Mouse (Mus musculus): ENCODE data around the gene Trrap. TPM values are rescaled to one million over a fixed set of nuclear protein-coding genes. Genes with fewer than 3 reads are reported as not detected.

Gene Trrap
- total and polyA plus RNA-seq, 3 experiments = 18.2 to 77.0 (median 55.0) TPM

- H3K4me1 ChIP-seq (ENCODE audit: control insufficient read depth in 1 of 2, insufficient read depth in 2 of 2) = peaks cover 0 to 17% of the 10 kb centered on the region in 2 experiments; a peak in 2 of 4 replicates
- no peaks in the 10 kb centered on the region for H3K27me3 ChIP-seq (replicated peaks)
- in situ Hi-C loops (cut with MboI; ENCODE audit: low pct_ligation_motif_present, low pct_unique_long_range_greater_than_20kb, low sequenced_read_pairs) = no loop called here
- no peak overlapping the region for H3K27ac ChIP-seq (ENCODE audit: insufficient read depth, low read depth)
- no peak for TF ChIP-seq UBTF (IDR thresholded peaks at IDR 0.05; ENCODE audit: low read depth, low read length)
- no peak for TF ChIP-seq ZNF384 (IDR thresholded peaks at IDR 0.05; ENCODE audit: low read depth, low read length)
- no peak for TF ChIP-seq EP300 (IDR thresholded peaks at IDR 0.05; ENCODE audit: low read length)
- TF ChIP-seq MAZ (IDR thresholded peaks at IDR 0.05; ENCODE audit: low read depth, low read length) = no peak
- no peak for TF ChIP-seq JUN (IDR thresholded peaks at IDR 0.05; ENCODE audit: insufficient read depth, low read depth, low read length)
- TF ChIP-seq MEF2A (IDR thresholded peaks at IDR 0.05; ENCODE audit: borderline replicate concordance, low read depth, low read length) = no peak
- TF ChIP-seq BHLHE40 (IDR thresholded peaks at IDR 0.05; ENCODE audit: low read depth, low read length) = no peak
- no peak for TF ChIP-seq MAX (IDR thresholded peaks at IDR 0.05; ENCODE audit: low read length)
- TF ChIP-seq E2F4 (IDR thresholded peaks at IDR 0.05; ENCODE audit: insufficient replicate concordance, low read depth, low read length) = no peak
- H3K9me3 ChIP-seq (replicated peaks; ENCODE audit: low read length) = no peaks in the 10 kb centered on the region
- no peak overlapping the region for H3K9ac ChIP-seq (ENCODE audit: insufficient read depth, low read depth)
- no peak overlapping the region for H3K4me3 ChIP-seq (replicated peaks in 1 of 3; ENCODE audit: low read depth in 2 of 3, low read length in 2 of 3, poor library complexity in 1 of 3)
- dilution Hi-C loops (cut with MboI; ENCODE audit: extremely low pct_ligation_motif_present, extremely low pct_unique_long_range_greater_than_20kb, low sequenced_read_pairs) = no loop called here
- no peak overlapping the region for H3K4me2 ChIP-seq (ENCODE audit: insufficient read depth, low read depth, poor library complexity, severe bottlenecking)
- H3K36me3 ChIP-seq (replicated peaks in 1 of 2; ENCODE audit: control insufficient read depth in 1 of 2, insufficient read depth in 1 of 2, low read length in 1 of 2) = peaks cover 9 to 66% of the 10 kb centered on the region in 2 experiments
- H3K79me2 ChIP-seq (replicated peaks; ENCODE audit: control insufficient read depth, extremely low read depth, insufficient read depth, poor library complexity, severe bottlenecking) = no peaks in the 10 kb centered on the region
- DNase-seq (ENCODE audit: extremely low read depth) = no peak
Measured at GRCm38 (mm10) chr5:144897881-144898280, 130.3 kb downstream of the Trrap start.

GRCm38 (mm10) chr5:144898448-144899052 is 131.0 kb downstream of the Trrap start:
- Histone ChIP-seq H3K27ac (ENCODE audit: insufficient read depth, low read depth) (no peak overlapping the region), H3K79me2 (replicated peaks; ENCODE audit: control insufficient read depth, extremely low read depth, insufficient read depth, poor library complexity, severe bottlenecking) (no peaks in the 10 kb centered on the region), H3K4me1 (ENCODE audit: control insufficient read depth in 1 of 2, insufficient read depth in 2 of 2) (peaks cover 0 to 17% of the 10 kb centered on the region in 2 experiments; a peak in 2 of 4 replicates), H3K27me3 (replicated peaks) (no peaks in the 10 kb centered on the region), H3K9ac (ENCODE audit: insufficient read depth, low read depth) (no peak overlapping the region), H3K4me2 (ENCODE audit: insufficient read depth, low read depth, poor library complexity, severe bottlenecking) (no peak overlapping the region), H3K36me3 (replicated peaks in 1 of 2; ENCODE audit: control insufficient read depth in 1 of 2, insufficient read depth in 1 of 2, low read length in 1 of 2) (peaks cover 9 to 59% of the 10 kb centered on the region in 2 experiments), H3K9me3 (replicated peaks; ENCODE audit: low read length) (no peaks in the 10 kb centered on the region), H3K4me3 (replicated peaks in 1 of 3; ENCODE audit: low read depth in 2 of 3, low read length in 2 of 3, poor library complexity in 1 of 3) (no peak overlapping the region)
- dilution Hi-C loops (cut with MboI; ENCODE audit: extremely low pct_ligation_motif_present, extremely low pct_unique_long_range_greater_than_20kb, low sequenced_read_pairs) = no loop called here
- in situ Hi-C loops (cut with MboI; ENCODE audit: low pct_ligation_motif_present, low pct_unique_long_range_greater_than_20kb, low sequenced_read_pairs) = no loop called here
- DNase-seq (ENCODE audit: extremely low read depth) = no peak
- TF ChIP-seq ZMIZ1 (IDR thresholded peaks at IDR 0.05; ENCODE audit: low read depth, low read length) (no peak), ELF1 (IDR thresholded peaks at IDR 0.05; ENCODE audit: low read depth, low read length) (no peak), RAD21 (IDR thresholded peaks at IDR 0.05; ENCODE audit: low read depth, low read length) (no peak), PAX5 (IDR thresholded peaks at IDR 0.05; ENCODE audit: low read length) (no peak), USF1 (IDR thresholded peaks at IDR 0.05; ENCODE audit: low read depth, low read length) (no peak), MYC (IDR thresholded peaks at IDR 0.05; ENCODE audit: low read depth, low read length) (no peak), SMC3 (IDR thresholded peaks at IDR 0.05; ENCODE audit: low read depth, low read length) (no peak), MEF2A (IDR thresholded peaks at IDR 0.05; ENCODE audit: borderline replicate concordance, low read depth, low read length) (no peak), MXI1 (IDR thresholded peaks at IDR 0.05; ENCODE audit: low read depth, low read length) (no peak), TCF12 (IDR thresholded peaks at IDR 0.05; ENCODE audit: low read depth, low read length) (no peak), RCOR1 (conservative IDR thresholded peaks at IDR 0.05; ENCODE audit: low read depth, low read length) (no peak), MAZ (IDR thresholded peaks at IDR 0.05; ENCODE audit: low read depth, low read length) (no peak), TBP (conservative IDR thresholded peaks at IDR 0.05; ENCODE audit: low read depth, low read length) (no peak)
